Mouse (Mus musculus) kidney, adult 2 months (tissue): ENCODE measurements around the gene Tmem54.

Experiments used
- CTCF ChIP-seq: fragments of 200-500 bp; conservative IDR thresholded peaks from 2 replicates; pipeline ENCODE4 v1.5.1; 2011; ENCODE audit warnings: low read depth, mild to moderate bottlenecking, control low read depth, low read length, moderate library complexity, mixed read lengths; ENCODE audit not compliant: insufficient read depth, insufficient read length
- POLR2A ChIP-seq: fragments of 200-500 bp; IDR thresholded peaks from one replicate; pipeline ENCODE4 v1.6.1; 2011; ENCODE audit warnings: low read depth, low read length, control low read depth

DNA sequence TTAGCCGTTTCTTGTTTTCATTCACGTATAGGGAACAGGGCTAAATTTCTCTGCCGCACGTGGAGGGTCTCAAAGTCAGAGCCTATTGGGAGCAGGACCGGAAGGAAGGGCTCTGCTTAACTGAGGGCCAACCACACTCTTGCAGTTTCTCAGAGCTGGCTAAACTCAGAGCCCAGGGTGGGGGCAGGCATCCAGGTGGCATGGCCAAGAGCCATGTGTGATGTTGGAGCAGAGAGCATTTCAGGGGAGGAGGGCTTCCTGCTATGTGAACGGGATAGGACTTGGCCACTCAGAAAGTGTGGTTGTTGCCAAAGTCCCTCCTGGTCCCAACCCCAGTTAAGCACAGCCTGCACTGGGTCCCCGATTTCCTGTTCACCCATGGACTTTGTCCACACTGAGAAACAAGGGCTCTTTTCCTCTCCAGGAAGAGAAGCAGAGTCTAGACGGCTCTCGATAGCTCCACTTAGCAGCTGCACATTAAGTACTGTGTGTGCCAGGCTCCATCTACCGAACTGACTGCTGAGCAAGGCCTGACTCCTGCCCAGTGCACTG is 2.1 kb downstream of the Tmem54 start:
- TF ChIP-seq CTCF (no peak), POLR2A (no peak)
